Mouse (Mus musculus) layer of hippocampus, adult 2 months (tissue): ENCODE measurements around the gene Gm6880. TPM values are rescaled to one million over a fixed set of nuclear protein-coding genes. Genes with fewer than 3 reads are reported as not detected.
"Not testable (repeated sequence)": the region's sequence is repeated elsewhere in the genome, so short reads cannot be mapped to it uniquely, and the experiment has no call there.

Experiments
- DNase-seq, 2 experiments: peaks; one replicate each; pipeline ENCODE4 v3.0.0; 2022; ENCODE audit warnings: low spot score in 2 of 2
- H3K27ac ChIP-seq: fragments of 200-600 bp; 2 replicates; pipeline ENCODE4 v1.8.1; 2022
- H3K4me3 ChIP-seq: fragments of 200-600 bp; 2 replicates; pipeline ENCODE4 v1.8.1; 2022; ENCODE audit warnings: mild to moderate bottlenecking
- CTCF ChIP-seq: fragments of 200-600 bp; conservative IDR thresholded peaks from 2 replicates; pipeline ENCODE4 v1.8.1; 2022; ENCODE audit warnings: antibody characterized with exemption, mild to moderate bottlenecking, moderate library complexity
- long read RNA-seq, 2 experiments: library from polyadenylated mRNA; stranded (forward); transcript quantifications; one replicate each; pipeline ENCODE4 v2.0.0; 2021; ENCODE audit warnings: borderline mapping rate in 2 of 2
- total RNA-seq, 2 experiments: library from RNA; stranded (reverse); gene quantifications; 2 replicates each; pipeline ENCODE4 v1.2.3; 2021

The Gm6880 gene
- total RNA-seq: not detected
- long read RNA-seq, experiment 1: 0 reads
- long read RNA-seq, experiment 2: 0 reads

GRCm38 (mm10) chrX:74481349-74481885 lies at the start of gene Gm6880:
Gene Gm6880 (minus strand): TSS chrX:74481399.
- not testable (repeated sequence) for H3K4me3 ChIP-seq, DNase-seq, H3K27ac ChIP-seq

GRCm38 (mm10) chrX:74517461-74517860 lies 36.3 kb upstream of the Gm6880 start:
- H3K4me3 ChIP-seq, DNase-seq, H3K27ac ChIP-seq: not testable (repeated sequence)

GRCm38 (mm10) chrX:74497131-74497530 lies 15.9 kb upstream of the Gm6880 start:
- Histone ChIP-seq H3K27ac (no peak overlapping the region), H3K4me3 (no peak overlapping the region)
- DNase-seq: peak in 1 of 2 experiments; percentile 8
- peak; percentile 71 for TF ChIP-seq CTCF

DNA sequence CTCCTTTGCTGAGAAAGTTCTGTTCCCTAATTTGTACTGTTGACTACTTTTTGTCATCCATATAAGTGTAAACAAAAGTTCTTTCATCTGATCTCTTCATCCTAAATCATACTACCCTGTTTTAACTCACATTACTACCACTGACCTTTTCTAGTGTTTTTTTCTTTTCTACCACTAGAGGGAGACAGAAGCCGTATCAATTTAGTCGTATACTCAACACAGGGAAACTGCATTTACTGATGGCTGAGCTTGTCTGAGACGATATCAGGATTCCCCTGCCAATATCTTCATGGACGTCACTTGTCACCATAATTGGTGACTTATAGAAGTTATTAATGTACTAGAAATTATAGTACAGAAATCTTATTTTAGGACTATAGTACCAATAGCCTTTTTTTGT lies 28.4 kb downstream of the Gm6880 start:
- Histone ChIP-seq H3K4me3 (no peak overlapping the region), H3K27ac (no peak overlapping the region)
- DNase-seq: no peak
- TF ChIP-seq CTCF: peak; percentile 80

- TF ChIP-seq CTCF: no peak
- no peak for DNase-seq
- Histone ChIP-seq H3K27ac (no peak overlapping the region), H3K4me3 (no peak overlapping the region)
Observed at GRCm38 (mm10) chrX:74451157-74451912, 29.9 kb downstream of the Gm6880 start.

Other genes with a start within 250 kb of the Gm6880 start
- gene Flna, start 231.6 kb downstream of the Gm6880 start, total RNA-seq: 10 to 100 TPM; 77.1 to 78.0 TPM
- 10 to 100 TPM; 31.8 to 39.5 TPM for gene Emd, start 226.7 kb downstream of the Gm6880 start, total RNA-seq
- gene Rpl10, start 210.6 kb downstream of the Gm6880 start, total RNA-seq: 100 to 1,000 TPM; 137 to 175 TPM
- gene Taz, start 199.5 kb downstream of the Gm6880 start, total RNA-seq: 10 to 100 TPM; 61.4 to 71.4 TPM
- gene Dnase1l1, start 199.1 kb downstream of the Gm6880 start, total RNA-seq: 1 to 10 TPM; 1.6 to 2.1 TPM
- 100 to 1,000 TPM; 306 to 330 TPM for gene Atp6ap1, start 184.3 kb downstream of the Gm6880 start, total RNA-seq
- gene Gdi1, start 176.4 kb downstream of the Gm6880 start, total RNA-seq: 100 to 1,000 TPM; 620 to 624 TPM
- gene Fam50a, start 168.4 kb downstream of the Gm6880 start, total RNA-seq: 10 to 100 TPM; 28.1 to 33.7 TPM
- 10 to 100 TPM; 31.5 to 32.0 TPM for gene Plxna3, start 152.3 kb downstream of the Gm6880 start, total RNA-seq
- gene Lage3, start 127.8 kb downstream of the Gm6880 start, total RNA-seq: 10 to 100 TPM; 23.3 to 27.3 TPM
- gene Ubl4a, start 108.2 kb downstream of the Gm6880 start, total RNA-seq: 10 to 100 TPM; 61.1 to 65.1 TPM
- gene Slc10a3, start 108.0 kb downstream of the Gm6880 start, total RNA-seq: 1 to 10 TPM; 2.8 to 3.1 TPM
- 10 to 100 TPM; 18.3 to 23.8 TPM for gene Fam3a, start 88.1 kb downstream of the Gm6880 start, total RNA-seq
- 10 to 100 TPM; 49.9 to 51.7 TPM for gene Ikbkg, start 88.1 kb downstream of the Gm6880 start, total RNA-seq
- 10 to 100 TPM; 27.1 to 30.2 TPM for gene G6pdx, start 52.2 kb downstream of the Gm6880 start, total RNA-seq
- not detected for gene Olfr1326-ps1, start 93.5 kb upstream of the Gm6880 start, total RNA-seq
- not detected for gene Olfr1325, start 111.3 kb upstream of the Gm6880 start, total RNA-seq
- under 1 TPM; 0.49 to 0.93 TPM for gene Gm5640, start 164.2 kb upstream of the Gm6880 start, total RNA-seq